ENCODE assay signal across 8 mouse cellular contexts in the genomic region with DNA sequence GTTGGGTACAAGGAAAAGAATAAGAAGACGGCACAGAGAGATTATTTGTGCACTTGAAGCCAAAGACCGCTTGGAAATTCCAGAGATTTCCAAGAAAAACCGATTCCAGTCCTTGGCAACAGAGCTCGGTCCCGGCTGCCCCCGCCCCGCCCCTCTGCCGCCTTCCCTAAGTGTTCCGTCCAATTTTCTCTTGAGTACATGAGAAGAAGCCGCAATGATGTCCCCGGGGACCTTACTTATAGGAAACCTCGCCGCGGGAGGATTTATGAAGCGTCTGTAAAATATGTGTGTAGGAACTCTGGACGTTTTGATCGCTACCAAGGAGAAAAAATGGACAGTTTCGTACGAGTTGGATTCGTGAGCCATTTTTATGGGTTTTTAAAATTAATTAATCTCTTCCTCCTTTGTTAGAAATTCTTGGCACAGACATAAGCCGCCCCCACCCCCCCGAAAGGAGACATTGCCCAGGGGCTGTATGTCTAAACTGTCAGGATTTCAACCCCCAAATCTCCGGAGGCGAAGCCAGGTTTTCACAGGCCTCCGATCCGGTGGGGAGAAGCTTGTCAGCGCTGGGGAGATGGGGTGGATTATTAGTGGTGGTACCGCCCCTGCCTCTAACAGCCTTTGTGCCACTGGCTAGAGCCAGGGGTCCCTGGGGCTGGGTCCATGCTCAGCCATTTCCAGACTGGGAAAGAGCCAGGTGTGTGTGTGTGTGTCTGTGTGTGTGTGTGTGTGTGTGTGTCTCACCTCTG.
DNase-seq lines count a peak whose midpoint lies in the region; ATAC-seq and TF ChIP-seq lines count a peak whose summit lies in the region.

No protein-coding gene starts in this region.

- no peak for TF ChIP-seq CTCF in layer of hippocampus, adult 2 months (conservative IDR thresholded peaks at IDR 0.05)

- H3K27ac ChIP-seq in layer of hippocampus, adult 2 months = no peak overlapping the region
- H3K27ac ChIP-seq in forebrain, embryonic 15.5 days (replicated peaks) = peak overlapping the region; percentile 83

- no peaks in the 10 kb centered on the region for H3K9me3 ChIP-seq in forebrain, embryonic 15.5 days

- peak overlapping the region; percentile 47 for H3K4me2 ChIP-seq in forebrain, embryonic 15.5 days (replicated peaks)

- H3K4me1 ChIP-seq in forebrain, embryonic 15.5 days = peaks cover 39% of the 10 kb centered on the region

- no peak for ATAC-seq in forebrain, embryonic 15.5 days (replicated peaks)

- 1% methylated on average over 28 of the region's 28 CpGs for WGBS in forebrain, embryonic 15.5 days

- DNase-seq in layer of hippocampus, adult 2 months (ENCODE audit: low spot score in 2 of 2) = no peak
- no peak for DNase-seq in layer of hippocampus, adult 9-11 months
- peak; percentile 18 for DNase-seq in kidney, adult 9 months
- DNase-seq in lung, postnatal 36 days = peak; percentile 53
- DNase-seq in spleen, postnatal 10 days (ENCODE audit: low spot score in 2 of 2) = no peak
- DNase-seq in spleen, postnatal 36 days (ENCODE audit: low spot score in 2 of 2) = no peak
- no peak for DNase-seq in layer of hippocampus, postnatal 36 days

- no peaks in the 10 kb centered on the region for H3K36me3 ChIP-seq in forebrain, embryonic 15.5 days

- peak overlapping the region; percentile 5; the same call in 1 of the 2 replicates for H3K4me3 ChIP-seq in layer of hippocampus, adult 2 months
- H3K4me3 ChIP-seq in forebrain, embryonic 15.5 days = peak overlapping the region; percentile 27

- H3K27me3 ChIP-seq in forebrain, embryonic 15.5 days = no peaks in the 10 kb centered on the region

- peak overlapping the region; percentile 30 for H3K9ac ChIP-seq in forebrain, embryonic 15.5 days (replicated peaks)

Comparison
In these comparisons a context has a peak if more than half of its experiments do, and no peak if none do; other contexts are left out.
1. DNase-seq: peak in kidney, adult 9 months (single experiment) and lung, postnatal 36 days (single experiment); none in layer of hippocampus, adult 2 months (0 of 2), layer of hippocampus, adult 9-11 months (single experiment), spleen, postnatal 10 days (0 of 2), spleen, postnatal 36 days (0 of 2) and layer of hippocampus, postnatal 36 days (0 of 2).